Mouse (Mus musculus): Measurements from ENCODE around the gene Napsa.

DNA sequence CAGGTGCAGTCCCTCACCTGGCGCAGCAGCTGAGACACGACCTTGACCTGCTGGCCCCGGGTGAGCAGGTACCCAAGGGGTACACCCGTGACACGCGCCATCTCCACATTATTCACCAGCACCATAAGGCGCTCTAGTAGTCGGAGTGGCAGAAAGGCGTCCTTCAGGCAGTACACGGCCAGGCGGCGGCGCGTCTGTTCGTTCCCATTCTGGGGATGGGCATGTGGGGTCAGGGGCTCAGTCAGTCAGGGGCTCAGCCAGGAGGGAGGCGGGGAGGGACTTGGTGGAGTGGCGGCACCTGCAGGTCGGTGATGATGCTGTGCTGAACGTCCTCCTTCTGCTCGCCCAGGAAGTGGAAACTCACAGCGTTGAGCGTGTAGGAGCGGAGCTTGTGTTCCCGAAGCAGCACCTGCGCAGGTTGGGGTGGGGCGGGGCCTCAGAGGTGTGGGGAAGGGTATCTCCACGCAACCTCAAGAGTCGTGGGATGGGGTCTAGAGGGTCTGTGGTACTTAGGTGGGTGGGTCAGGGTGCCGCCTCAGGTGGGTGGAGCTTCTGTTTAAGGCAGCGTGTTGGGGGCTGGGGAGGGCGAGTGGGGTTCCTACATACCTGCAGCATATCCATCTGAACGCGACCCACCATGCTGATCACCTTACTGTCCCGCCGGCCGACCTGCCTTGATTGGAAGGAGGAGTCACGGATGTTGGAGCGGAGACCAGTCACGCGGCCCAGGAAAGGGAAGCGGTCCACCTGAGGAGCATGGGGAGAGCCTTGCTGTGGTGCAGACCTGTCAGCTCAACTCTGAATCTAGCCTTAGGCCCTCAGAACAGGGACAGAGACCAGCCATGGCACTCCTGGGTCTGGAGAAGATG is 33.2 kb upstream of the Napsa start:
- TF ChIP-seq CTCF (IDR thresholded peaks at IDR 0.05; ENCODE audit: low read depth, low read length): no peak
- no peak for TF ChIP-seq POLR2AphosphoS5 (IDR thresholded peaks at IDR 0.05; ENCODE audit: insufficient replicate concordance, low read depth, low read length)
